18 mouse cellular contexts compared by ENCODE assay signal in genomic region chr12:108855081-108855480, GRCm38 (mm10). TPM values are rescaled to one million over a fixed set of nuclear protein-coding genes. Genes with fewer than 3 reads are reported as not detected.
DNase-seq lines count a peak whose midpoint lies in the region; ATAC-seq and TF ChIP-seq lines count a peak whose summit lies in the region.
"Had no signal": no experiment of that assay in that cellular context is flagged by ENCODE, and none has a peak within 500 bp of the region (broad histone marks: within the 10 kb centered on the region; RNA-seq: fewer than 3 reads in every experiment).

No protein-coding gene starts in this region.

- TF ChIP-seq CTCF in kidney, postnatal 0 days (IDR thresholded peaks at IDR 0.05; ENCODE audit: low read depth) = no peak

- peak; percentile 50 for ATAC-seq in kidney, postnatal 0 days (replicated peaks; ENCODE audit: low FRiP score, low read depth)
- peak; percentile 91 for ATAC-seq in intestine, embryonic 16.5 days
- ATAC-seq in liver, embryonic 15.5 days (ENCODE audit: insufficient read depth) = peak; percentile 65
- ATAC-seq in stomach, embryonic 16.5 days (ENCODE audit: insufficient read depth, low FRiP score) = peak; percentile 59; the same call in 1 of the 2 replicates
- ATAC-seq: forebrain, embryonic 14.5 days had no signal

- no peak overlapping the region for H3K27ac ChIP-seq in kidney, postnatal 0 days
- no peak overlapping the region; the same call in 1 of the 2 replicates for H3K27ac ChIP-seq in intestine, embryonic 16.5 days (ENCODE audit: low read length)
- H3K27ac ChIP-seq in liver, embryonic 15.5 days (replicated peaks) = peak overlapping the region; percentile 24; the same call in 1 of the 2 replicates
- H3K27ac ChIP-seq in stomach, embryonic 16.5 days (ENCODE audit: low read length) = 0 out of 2 replicates have a peak overlapping the region, but pooled peaks have one; percentile 27
- H3K27ac ChIP-seq: forebrain, embryonic 10.5 days; gastrocnemius, adult 2 months; heart, embryonic 13.5 days had no signal

- H3K9ac ChIP-seq in kidney, postnatal 0 days (ENCODE audit: low read depth, low read length) = no peak overlapping the region
- peak overlapping the region; percentile 46; the same call in 1 of the 2 replicates for H3K9ac ChIP-seq in intestine, embryonic 16.5 days (ENCODE audit: low read depth, low read length)
- H3K9ac ChIP-seq in liver, embryonic 15.5 days = no peak overlapping the region
- H3K9ac ChIP-seq in stomach, embryonic 16.5 days (ENCODE audit: low read length) = no peak overlapping the region
- H3K9ac ChIP-seq: heart, embryonic 13.5 days had no signal

- H3K9me3 ChIP-seq in kidney, postnatal 0 days (replicated peaks; ENCODE audit: low read length) = no peaks in the 10 kb centered on the region
- H3K9me3 ChIP-seq in intestine, embryonic 16.5 days (ENCODE audit: control insufficient read depth, low read length) = no peaks in the 10 kb centered on the region
- H3K9me3 ChIP-seq in liver, embryonic 15.5 days (replicated peaks) = no peaks in the 10 kb centered on the region
- H3K9me3 ChIP-seq in stomach, embryonic 16.5 days (replicated peaks; ENCODE audit: control insufficient read depth, low read length) = no peaks in the 10 kb centered on the region
- H3K9me3 ChIP-seq: embryonic facial prominence, embryonic 10.5 days; forebrain, embryonic 10.5 days; heart, embryonic 13.5 days had no signal

- H3K4me2 ChIP-seq in kidney, postnatal 0 days (ENCODE audit: low read length) = no peak overlapping the region
- no peak overlapping the region for H3K4me2 ChIP-seq in intestine, embryonic 16.5 days (ENCODE audit: low read depth, low read length)
- peak overlapping the region; percentile 39 for H3K4me2 ChIP-seq in liver, embryonic 15.5 days
- H3K4me2 ChIP-seq in stomach, embryonic 16.5 days (ENCODE audit: low read depth, low read length) = no peak overlapping the region
- H3K4me2 ChIP-seq: heart, embryonic 13.5 days had no signal

- 0 out of 2 replicates have a peak, but pooled peaks cover under 1% of the 10 kb centered on the region for H3K36me3 ChIP-seq in kidney, postnatal 0 days (ENCODE audit: insufficient read depth, low read length)
- H3K36me3 ChIP-seq in intestine, embryonic 16.5 days (ENCODE audit: control insufficient read depth, insufficient read depth, low read length) = no peaks in the 10 kb centered on the region
- no peaks in the 10 kb centered on the region for H3K36me3 ChIP-seq in liver, embryonic 15.5 days (replicated peaks)
- no peaks in the 10 kb centered on the region for H3K36me3 ChIP-seq in stomach, embryonic 16.5 days (ENCODE audit: control insufficient read depth, insufficient read depth, low read length)

- WGBS in kidney, postnatal 0 days = 89% methylated on average over 10 of the region's 10 CpGs
- WGBS in intestine, embryonic 16.5 days = 75% methylated on average over 10 of the region's 10 CpGs
- WGBS in liver, embryonic 15.5 days (ENCODE audit: insufficient replicate concordance) = 70% methylated on average over 10 of the region's 10 CpGs
- 75% methylated on average over 10 of the region's 10 CpGs for WGBS in stomach, embryonic 16.5 days

- no peaks in the 10 kb centered on the region for H3K27me3 ChIP-seq in kidney, postnatal 0 days (ENCODE audit: insufficient read depth, low read length)
- no peaks in the 10 kb centered on the region for H3K27me3 ChIP-seq in intestine, embryonic 16.5 days (replicated peaks; ENCODE audit: control insufficient read depth, insufficient read depth, low read length)
- no peaks in the 10 kb centered on the region for H3K27me3 ChIP-seq in liver, embryonic 15.5 days
- H3K27me3 ChIP-seq in stomach, embryonic 16.5 days (ENCODE audit: control insufficient read depth, insufficient read depth, low read length) = no peaks in the 10 kb centered on the region
- H3K27me3 ChIP-seq: heart, embryonic 13.5 days had no signal

- 0 out of 2 replicates have a peak, but pooled peaks cover 5% of the 10 kb centered on the region for H3K4me1 ChIP-seq in kidney, postnatal 0 days (replicated peaks; ENCODE audit: insufficient read depth, low read length)
- 0 out of 2 replicates have a peak, but pooled peaks cover 3% of the 10 kb centered on the region for H3K4me1 ChIP-seq in intestine, embryonic 16.5 days (ENCODE audit: control insufficient read depth, insufficient read depth, low read length)
- peaks cover 23% of the 10 kb centered on the region for H3K4me1 ChIP-seq in liver, embryonic 15.5 days (replicated peaks)
- peaks cover 10% of the 10 kb centered on the region; the same call in 1 of the 2 replicates for H3K4me1 ChIP-seq in stomach, embryonic 16.5 days (ENCODE audit: control insufficient read depth, insufficient read depth, low read length)
- H3K4me1 ChIP-seq: heart, embryonic 13.5 days had no signal

- no peak overlapping the region for H3K4me3 ChIP-seq in kidney, postnatal 0 days (replicated peaks; ENCODE audit: low read depth, low read length)
- no peak overlapping the region for H3K4me3 ChIP-seq in intestine, embryonic 16.5 days (ENCODE audit: low read length)
- peak overlapping the region; percentile 24 for H3K4me3 ChIP-seq in liver, embryonic 15.5 days (replicated peaks)
- H3K4me3 ChIP-seq in stomach, embryonic 16.5 days (replicated peaks; ENCODE audit: low read length) = no peak overlapping the region
- H3K4me3 ChIP-seq: embryonic facial prominence, embryonic 10.5 days; forebrain, embryonic 10.5 days; gastrocnemius, adult 2 months; heart, embryonic 13.5 days had no signal

- DNase-seq in kidney, postnatal 0 days (ENCODE audit: low spot score) = no peak
- DNase-seq in kidney, adult 9 months = no peak
- DNase-seq in layer of hippocampus, postnatal 14 days (ENCODE audit: low spot score in 2 of 2) = no peak
- DNase-seq in lung, postnatal 4 days = no peak
- DNase-seq in right cerebral cortex, postnatal 36 days (ENCODE audit: low spot score in 2 of 2) = no peak
- DNase-seq: adrenal gland, postnatal 14 days; cerebellum, adult 2 months; cerebellum, postnatal 10 days; gastrocnemius, adult 2 months; gastrocnemius, postnatal 25 days; heart, postnatal 36 days had no signal

RNA-seq across cellular contexts. Expression of gene Slc25a47, which starts 19.2 kb away (rescaled TPM):
- 7.1 and 7.6 TPM in 2 replicates for polyA plus RNA-seq in kidney, postnatal 0 days (2015; fragmentation: Nextera tagmentation; extraction: Ambion mirVana)
- 9.1 and 9.2 TPM in 2 replicates for polyA plus RNA-seq in intestine, embryonic 16.5 days (2015; fragmentation: Nextera tagmentation; extraction: Ambion mirVana)
- 13.2 and 23.3 TPM in 2 replicates for polyA plus RNA-seq in liver, embryonic 15.5 days (2015; fragmentation: Nextera tagmentation; extraction: Ambion mirVana)
- polyA plus RNA-seq in stomach, embryonic 16.5 days (2015; fragmentation: Nextera tagmentation; extraction: Ambion mirVana) = 10.0 TPM in 2 replicates
- total RNA-seq in layer of hippocampus, postnatal 14 days (2021) = 10 to 100 TPM; 10.2 to 11.5 TPM

RNA-seq across cellular contexts. Expression of gene Slc25a29, which starts 19.4 kb away (rescaled TPM):
- polyA plus RNA-seq in kidney, postnatal 0 days (2015; fragmentation: Nextera tagmentation; extraction: Ambion mirVana) = 6.4 and 6.6 TPM in 2 replicates
- 4.6 and 5.8 TPM in 2 replicates for polyA plus RNA-seq in intestine, embryonic 16.5 days (2015; fragmentation: Nextera tagmentation; extraction: Ambion mirVana)
- 1.3 and 1.4 TPM in 2 replicates for polyA plus RNA-seq in liver, embryonic 15.5 days (2015; fragmentation: Nextera tagmentation; extraction: Ambion mirVana)
- 6.8 and 8.2 TPM in 2 replicates for polyA plus RNA-seq in stomach, embryonic 16.5 days (2015; fragmentation: Nextera tagmentation; extraction: Ambion mirVana)
- total RNA-seq in layer of hippocampus, postnatal 14 days (2021) = 10 to 100 TPM; 17.2 to 20.1 TPM

RNA-seq across cellular contexts. Expression of gene Wdr25, which starts 38.4 kb away (rescaled TPM):
- 5.3 and 6.6 TPM in 2 replicates for polyA plus RNA-seq in kidney, postnatal 0 days (2015; fragmentation: Nextera tagmentation; extraction: Ambion mirVana)
- 6.9 TPM in 2 replicates for polyA plus RNA-seq in intestine, embryonic 16.5 days (2015; fragmentation: Nextera tagmentation; extraction: Ambion mirVana)
- polyA plus RNA-seq in liver, embryonic 15.5 days (2015; fragmentation: Nextera tagmentation; extraction: Ambion mirVana) = 2.2 and 2.4 TPM in 2 replicates
- polyA plus RNA-seq in stomach, embryonic 16.5 days (2015; fragmentation: Nextera tagmentation; extraction: Ambion mirVana) = 7.3 and 7.6 TPM in 2 replicates
- total RNA-seq in layer of hippocampus, postnatal 14 days (2021) = 10 to 100 TPM in 1 of 2 experiments, 1 to 10 TPM in 1; 6.3 to 10.1 TPM

RNA-seq across cellular contexts. Expression of gene Wars, which starts 38.9 kb away (rescaled TPM):
- 67.3 and 72.7 TPM in 2 replicates for polyA plus RNA-seq in kidney, postnatal 0 days (2015; fragmentation: Nextera tagmentation; extraction: Ambion mirVana)
- 79.9 and 82.8 TPM in 2 replicates for polyA plus RNA-seq in intestine, embryonic 16.5 days (2015; fragmentation: Nextera tagmentation; extraction: Ambion mirVana)
- polyA plus RNA-seq in liver, embryonic 15.5 days (2015; fragmentation: Nextera tagmentation; extraction: Ambion mirVana) = 25.6 and 25.9 TPM in 2 replicates
- polyA plus RNA-seq in stomach, embryonic 16.5 days (2015; fragmentation: Nextera tagmentation; extraction: Ambion mirVana) = 90.5 and 102 TPM in 2 replicates
- total RNA-seq in layer of hippocampus, postnatal 14 days (2021) = 10 to 100 TPM; 83.7 to 85.6 TPM

Comparison
In these comparisons a context has a peak if more than half of its experiments do, and no peak if none do; other contexts are left out.
1. H3K27ac ChIP-seq: peak in liver, embryonic 15.5 days (single experiment) and stomach, embryonic 16.5 days (single experiment); none in kidney, postnatal 0 days (single experiment) and intestine, embryonic 16.5 days (single experiment).
2. Peak in every context shown above with its lines, with median percentiles within 50 percentile points of each other: ATAC-seq.